Mouse (Mus musculus): ENCODE results near the gene Gas2l2.

The Gas2l2 gene

DNA sequence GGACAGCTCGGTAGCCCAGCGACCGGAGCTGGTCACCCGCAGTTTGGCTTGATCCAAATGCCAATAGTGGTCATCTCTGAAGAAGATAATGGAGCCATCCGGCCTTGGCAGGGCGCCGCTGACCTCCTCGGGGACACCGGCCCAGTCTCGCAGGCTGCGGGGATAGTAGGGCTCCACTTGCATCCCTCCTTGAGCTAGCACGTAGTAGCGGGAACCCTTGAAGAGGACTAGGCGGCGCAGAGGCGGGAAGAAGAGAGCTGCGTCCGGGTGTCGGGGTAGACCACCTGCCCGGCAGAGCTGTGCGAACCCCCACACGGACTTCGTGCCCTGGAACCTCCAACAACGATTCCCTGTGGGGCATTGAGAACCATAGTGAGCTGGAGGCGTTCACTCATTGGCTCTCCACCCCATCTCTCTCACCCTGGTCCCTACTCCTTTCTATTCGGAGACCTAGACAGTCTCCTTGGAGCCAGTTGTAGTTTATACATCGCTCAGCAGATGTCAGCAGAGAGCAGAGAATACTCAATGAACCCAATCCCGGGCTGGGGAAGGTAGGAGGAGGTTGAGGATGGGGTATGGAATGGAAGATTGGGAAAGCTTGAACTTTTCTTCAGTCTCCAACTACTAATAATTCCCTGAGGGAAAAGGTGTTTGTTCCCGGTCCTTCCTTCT is 13.5 kb upstream of the Gas2l2 start:
- peak; percentile 54 for DNase-seq

DNA sequence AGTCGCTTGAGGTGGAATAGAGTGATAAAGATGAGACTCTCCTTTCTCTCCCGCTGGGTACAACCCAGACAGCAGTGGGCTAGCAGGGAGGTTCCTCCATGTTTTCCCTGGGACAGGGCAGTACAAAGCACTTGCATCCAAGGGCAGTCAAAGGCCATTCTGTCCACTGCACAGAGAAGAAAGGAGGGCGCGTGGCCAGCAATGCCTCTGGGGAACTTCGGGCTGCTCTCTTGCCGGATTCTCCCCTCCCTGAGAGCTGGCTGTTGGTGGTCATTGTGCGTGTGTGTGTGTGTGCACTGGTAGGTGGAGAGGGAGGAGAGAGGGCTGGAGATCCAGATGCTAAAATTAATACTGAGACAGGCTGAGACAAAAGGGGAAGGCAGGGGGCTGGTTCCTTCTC is 12.0 kb upstream of the Gas2l2 start:
- DNase-seq: peak; percentile 28

DNA sequence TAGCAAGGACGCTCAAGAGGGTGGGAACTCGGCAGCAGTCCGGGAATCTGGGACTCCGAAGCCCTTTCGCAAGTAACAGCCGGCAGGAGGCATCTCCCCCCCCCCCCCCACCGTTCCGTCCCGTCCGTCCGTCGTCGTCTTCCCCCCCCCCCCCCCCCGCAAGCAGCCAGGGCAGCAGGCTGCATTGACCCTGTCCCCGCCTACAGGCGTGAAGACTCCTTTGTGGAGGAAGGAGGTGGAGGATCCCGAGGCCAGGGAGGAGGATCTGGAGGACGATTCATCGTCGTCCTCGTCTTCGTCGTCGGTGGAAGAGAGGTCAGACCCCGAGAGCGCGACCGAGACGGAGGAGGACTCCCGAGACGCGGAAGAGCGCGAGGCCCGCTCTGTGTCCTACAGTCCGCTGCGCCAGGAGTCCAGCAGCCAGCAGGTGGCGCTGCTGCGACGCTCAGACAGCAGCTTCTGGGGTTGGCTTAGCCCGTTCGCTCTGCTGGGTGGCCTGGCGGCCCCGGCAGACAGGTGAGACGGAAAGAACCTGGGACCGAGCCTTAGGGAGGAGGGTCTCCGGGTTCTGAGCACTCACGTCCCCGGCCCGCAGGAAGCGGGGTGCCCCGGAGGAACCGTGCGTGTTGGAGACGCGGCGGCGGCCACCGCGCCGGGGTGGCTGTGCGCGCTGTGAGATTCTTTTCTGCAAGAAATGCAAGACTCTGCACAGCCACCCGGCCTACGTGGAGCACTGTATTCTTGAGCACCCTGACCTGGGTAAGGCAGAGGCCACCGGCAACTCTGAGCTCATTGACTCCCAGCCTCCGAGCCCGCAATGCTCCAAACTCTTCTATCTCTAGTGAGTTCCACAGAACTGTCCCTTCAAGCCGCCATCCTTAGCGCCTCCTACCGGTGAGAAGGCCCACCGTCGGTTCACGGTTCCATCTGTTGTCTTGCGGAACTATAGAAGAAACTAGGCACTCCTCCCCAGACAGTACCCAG is 11.1 kb upstream of the Gas2l2 start:
- DNase-seq: peak; percentile 78

DNA sequence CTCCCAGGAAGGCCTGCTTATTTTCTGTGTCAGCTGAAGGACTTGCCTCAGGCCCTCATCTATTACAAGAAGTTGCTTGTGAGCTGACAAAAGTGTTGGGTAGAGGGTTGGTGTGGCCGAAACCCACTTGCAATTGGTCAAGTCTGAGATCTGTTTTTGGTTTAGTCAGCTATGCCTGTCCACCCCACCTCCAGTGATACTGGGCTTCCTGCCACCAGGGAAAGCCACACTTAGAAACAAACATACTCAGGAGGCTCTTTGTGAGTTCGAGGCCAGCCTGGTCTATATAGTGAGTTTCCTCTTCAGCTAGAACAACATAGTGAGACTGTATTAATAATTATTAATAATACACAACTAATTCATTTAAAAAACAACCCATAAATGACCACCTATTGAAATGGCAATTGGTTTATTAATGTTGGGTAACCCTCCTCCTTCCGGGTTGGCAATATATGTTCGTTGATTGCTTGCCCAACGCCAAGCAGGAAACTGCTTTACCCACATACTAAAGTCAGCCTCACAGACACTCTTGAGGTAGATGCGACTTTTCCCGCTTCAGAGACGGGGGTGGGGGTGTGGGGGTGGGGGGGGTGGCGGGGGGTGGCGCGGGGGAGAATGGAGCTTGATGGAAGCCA is 10.3 kb upstream of the Gas2l2 start:
- no peak for DNase-seq

DNA sequence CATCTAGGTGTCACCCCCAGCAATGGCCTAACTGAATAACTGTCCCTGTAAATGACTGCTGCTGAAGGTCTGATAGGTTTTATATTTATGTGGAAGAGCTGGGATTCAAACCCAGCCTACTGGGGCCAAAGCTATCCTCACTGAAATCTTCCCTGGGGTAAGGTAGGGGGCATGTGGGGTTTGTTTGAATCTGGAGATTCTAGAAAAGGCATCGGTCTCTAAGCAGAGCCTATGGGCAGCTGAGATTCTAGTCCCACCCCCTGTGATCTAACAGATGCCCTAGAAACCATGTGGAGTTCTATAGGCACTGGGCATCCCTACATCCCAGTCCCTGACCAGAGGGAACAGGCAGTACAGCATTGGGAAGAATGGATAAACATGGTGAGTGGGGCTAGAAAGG is 8.1 kb upstream of the Gas2l2 start, which contains the start of gene 1700020L24Rik:
Gene 1700020L24Rik, plus strand, starts transcription at position 301 of the 400 bp plus-strand sequence.
- no peak for DNase-seq

DNA sequence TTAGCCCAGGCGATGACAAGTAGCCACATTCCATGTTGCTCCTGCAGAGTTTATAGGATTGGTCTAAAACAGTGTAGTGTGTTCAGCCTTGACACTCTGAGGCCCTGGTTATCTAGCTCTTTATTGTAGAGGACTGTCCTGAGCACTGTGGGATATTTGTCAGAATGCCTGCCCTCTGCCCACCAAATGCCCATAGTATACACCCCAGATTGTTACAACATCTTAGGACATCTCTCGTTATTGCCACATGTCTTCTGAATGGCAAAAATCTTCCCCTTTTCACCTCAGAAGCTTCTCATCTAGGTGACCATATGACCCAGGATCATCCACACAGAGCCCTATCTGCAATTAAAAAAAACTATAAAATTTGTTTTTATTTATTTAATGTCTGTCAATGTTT is 3.3 kb upstream of the Gas2l2 start:
- DNase-seq: no peak

DNA sequence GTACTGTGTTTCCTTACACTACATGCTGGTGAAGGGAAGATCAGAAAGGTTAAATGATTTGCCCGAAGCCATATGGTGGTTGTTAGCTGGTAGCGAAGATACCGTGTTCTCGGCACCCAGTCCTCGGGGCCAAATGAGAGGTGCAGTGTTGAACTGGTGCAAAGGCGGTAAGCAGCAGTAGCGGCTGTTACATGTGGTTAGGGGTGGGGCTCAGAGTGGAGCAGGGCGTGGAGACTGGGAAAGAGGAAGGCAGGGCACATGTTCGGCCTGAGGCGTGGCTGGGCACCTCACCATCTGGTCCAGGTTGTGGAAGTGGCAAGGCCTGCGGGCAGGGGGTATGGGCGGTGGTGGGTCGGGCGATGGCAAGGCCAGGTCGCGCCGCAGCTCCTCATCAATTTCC is 2.3 kb downstream of the Gas2l2 start:
- no peak for DNase-seq

DNA sequence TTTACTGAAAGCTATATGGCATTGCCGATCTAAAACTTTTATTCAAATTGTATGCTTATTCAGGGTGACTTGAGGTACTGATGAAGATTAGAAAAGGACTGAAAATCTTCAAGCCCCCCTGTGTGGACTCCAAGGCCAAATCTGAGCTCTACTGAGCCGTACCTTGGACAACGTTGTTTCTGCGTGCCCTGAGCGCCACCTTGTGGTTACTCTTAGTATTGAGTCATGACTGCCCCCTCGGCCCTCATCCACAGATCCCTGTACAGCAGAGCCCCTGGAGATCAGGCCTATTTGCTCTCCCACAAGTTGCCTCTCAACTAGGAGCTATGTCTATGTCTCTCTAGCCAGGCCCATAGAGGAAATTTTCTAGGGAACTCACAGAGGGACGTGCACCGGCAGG is 4.6 kb downstream of the Gas2l2 start:
- peak; percentile 39 for DNase-seq

DNA sequence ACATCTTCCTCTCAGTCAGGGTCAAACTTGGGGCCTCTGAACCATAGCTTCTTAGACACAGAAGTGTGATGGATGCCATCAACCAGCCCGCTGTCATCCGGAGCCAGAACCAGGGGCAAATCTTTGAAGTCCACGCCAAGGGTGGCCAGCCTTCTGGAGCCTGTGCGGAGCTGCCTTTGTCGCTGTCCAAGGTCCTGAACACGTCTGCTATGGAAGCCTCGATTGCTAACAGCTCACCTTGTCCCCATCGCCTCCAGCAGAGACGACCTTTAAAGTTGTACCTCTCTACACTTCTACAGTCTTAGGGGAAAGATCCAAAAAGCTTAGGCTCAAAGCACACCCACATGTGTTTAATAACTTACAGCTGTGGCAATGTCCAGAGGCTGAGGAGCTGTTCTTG is 8.0 kb downstream of the Gas2l2 start:
- DNase-seq: peak; percentile 26

DNA sequence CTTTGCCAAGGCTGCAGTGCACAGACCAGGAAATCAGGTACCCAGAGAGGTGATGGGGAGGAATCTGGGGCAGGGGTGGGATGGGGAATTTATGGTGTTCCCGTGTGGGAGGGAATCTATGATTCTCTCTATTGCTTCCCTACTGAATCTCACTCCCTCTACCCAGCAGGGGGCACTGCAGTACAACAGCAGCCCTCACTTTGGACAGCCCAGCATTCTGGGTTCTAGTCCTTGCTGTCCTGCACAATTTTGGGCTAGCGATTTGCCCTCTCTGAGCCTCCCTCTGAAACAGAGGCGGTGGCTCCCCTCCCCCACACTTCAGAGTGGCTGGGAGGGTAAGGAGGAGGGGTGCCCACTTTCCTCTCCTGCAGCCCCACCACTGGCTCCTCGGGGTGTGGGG is 8.9 kb downstream of the Gas2l2 start:
- no peak for DNase-seq

DNA sequence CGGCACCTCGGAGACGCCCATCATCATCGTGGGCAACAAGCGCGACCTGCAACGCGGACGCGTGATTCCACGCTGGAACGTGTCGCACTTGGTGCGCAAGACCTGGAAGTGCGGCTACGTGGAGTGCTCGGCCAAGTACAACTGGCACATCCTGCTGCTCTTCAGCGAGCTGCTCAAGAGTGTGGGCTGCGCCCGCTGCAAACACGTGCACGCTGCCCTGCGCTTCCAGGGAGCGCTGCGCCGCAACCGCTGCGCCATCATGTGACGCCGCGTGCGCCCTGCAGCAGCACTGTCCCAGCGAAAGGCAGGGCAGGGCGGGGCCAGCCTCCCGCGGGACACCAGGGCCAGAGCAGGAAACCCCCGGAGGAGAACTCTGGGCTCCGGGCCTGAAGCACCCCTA is 10.7 kb downstream of the Gas2l2 start:
- DNase-seq: no peak

DNA sequence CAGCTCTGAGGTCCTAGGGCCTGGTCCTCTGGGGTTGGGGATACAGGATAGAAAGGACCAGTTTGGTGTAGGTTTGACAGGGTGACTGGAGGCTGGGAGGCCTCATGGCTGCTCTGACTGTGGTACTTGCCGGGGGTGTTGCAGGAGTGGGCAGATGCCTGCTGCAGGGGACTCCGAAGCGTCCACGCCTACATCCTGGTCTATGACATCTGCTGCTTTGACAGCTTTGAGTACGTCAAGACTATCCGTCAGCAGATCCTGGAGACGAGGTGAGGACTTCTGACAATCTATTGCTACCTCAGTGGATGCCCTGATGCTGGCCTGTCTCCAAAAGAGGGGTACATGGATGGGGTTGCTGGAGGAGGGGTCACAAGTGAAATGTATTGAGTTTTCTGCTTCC is 11.5 kb downstream of the Gas2l2 start:
- no peak for DNase-seq

DNA sequence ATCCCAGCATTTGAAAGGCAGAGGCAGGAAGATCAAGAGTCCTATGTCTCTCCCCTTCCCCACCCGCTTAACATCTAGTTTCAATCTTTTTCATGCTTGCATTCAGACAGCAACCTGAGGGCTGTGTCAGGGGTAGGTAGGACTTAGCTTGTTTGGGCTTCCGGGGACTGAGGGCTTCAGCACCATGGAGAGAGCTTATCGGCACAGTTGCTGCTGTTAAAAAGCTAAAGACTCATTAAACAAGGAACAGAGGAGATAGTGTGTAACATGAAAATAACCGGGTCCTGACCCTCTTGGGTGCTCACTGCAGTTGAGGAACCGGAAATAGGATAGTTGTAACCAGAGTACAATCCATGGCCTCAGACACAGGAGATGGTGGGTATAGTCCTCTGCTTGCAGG is 12.2 kb downstream of the Gas2l2 start:
- peak; percentile 45 for DNase-seq

DNA sequence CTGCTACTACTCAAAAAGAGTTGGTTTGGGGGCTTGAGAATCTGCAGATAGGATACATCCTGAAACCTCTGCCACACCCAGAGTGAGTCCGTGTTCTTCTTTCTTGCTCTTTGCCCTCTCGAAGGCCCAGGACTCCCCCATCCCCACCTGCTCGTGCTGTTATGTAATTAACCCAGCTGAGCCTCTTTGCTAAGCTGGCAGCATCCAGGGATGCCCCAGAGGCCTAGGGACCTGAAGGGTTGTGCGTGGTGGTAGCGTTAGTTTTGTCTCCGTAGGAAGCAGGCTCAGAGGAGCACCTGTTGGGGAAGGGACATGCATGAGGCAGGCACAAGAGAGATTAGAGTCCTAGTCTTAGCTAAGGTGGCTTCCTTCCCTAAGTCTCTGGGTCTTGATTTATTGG is 18.7 kb downstream of the Gas2l2 start:
- no peak for DNase-seq

DNA sequence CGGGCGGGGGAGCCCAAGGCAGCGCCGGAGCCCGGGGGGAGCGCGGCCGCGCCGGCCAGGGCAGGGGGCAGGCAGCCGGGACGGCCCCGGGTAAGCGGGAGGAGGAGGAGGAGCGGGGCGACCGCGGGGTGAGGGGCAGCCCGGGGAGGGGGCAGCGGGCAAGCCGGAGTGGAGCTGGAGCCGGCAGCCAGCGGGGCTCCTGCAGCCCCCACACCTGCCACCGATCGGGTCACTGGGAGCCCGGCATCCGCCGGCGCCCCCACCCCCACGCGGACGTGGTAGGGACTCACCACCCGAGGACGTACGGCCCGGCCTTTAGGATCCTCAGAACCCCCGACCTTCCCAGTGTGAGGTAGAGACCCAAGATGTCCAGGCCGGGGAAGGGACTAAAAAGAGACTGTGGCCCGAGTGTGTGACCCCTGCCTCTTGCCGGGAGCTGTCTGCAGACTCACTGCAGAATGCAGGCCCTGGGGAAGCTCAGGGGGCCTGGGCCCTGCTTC is 19.4 kb downstream of the Gas2l2 start:
- DNase-seq: no peak

DNA sequence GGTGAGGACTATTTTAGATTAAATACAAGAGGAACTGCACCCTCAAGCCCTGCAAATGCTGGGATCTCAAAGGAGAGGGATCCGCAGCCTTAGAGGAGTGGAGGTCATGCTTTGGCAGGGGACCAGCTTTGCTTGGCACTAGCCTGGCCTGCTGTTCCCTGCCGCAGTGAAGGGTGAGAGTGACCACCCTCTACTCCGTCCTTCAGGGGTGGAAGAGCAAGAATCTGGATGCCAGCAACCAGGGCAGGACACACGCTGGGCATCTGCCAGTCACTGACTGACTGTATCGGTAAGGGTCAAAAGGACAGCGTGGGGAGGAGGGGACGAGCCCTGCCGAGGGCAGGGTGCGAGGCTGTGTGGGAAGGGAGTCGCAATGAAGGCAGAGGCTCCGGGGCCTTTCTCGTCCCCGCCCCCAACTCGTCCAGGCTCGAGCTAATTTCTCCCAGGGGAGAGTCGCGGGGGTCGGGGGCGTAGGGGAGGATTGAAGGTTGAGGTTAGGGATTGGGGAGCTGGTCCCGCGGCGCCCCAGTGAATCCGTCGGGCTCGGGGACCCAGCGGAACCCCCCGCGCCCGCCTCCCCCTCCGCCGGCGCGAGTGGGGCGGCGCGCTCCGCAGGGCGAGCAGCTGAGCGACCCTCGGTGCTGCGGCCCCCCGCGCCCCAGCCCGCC is 20.0 kb downstream of the Gas2l2 start, which contains the start of gene Rasl10b:
Gene Rasl10b, plus strand, starts transcription at position 51 of the 668 bp plus-strand sequence.
- peak; percentile 58 for DNase-seq

DNA sequence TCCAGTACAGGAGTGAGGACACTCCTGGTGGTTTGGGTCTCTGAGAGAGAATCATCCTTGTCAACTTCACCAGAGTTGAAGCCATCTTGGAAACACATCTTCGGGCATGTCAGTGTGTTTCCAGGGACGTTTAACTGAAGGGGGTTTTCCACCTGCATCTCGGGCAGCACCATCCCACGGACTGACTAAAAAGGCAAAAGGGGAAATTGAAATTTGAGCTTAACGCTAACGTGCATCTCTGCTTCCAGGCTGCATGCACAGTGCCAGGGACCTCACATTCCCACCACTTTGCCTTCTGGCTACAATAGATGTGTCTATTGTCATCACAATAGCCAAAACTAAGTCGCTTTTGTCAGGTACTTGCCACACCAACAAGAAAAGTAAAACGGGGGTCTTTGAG is 21.0 kb downstream of the Gas2l2 start:
- DNase-seq: no peak

DNA sequence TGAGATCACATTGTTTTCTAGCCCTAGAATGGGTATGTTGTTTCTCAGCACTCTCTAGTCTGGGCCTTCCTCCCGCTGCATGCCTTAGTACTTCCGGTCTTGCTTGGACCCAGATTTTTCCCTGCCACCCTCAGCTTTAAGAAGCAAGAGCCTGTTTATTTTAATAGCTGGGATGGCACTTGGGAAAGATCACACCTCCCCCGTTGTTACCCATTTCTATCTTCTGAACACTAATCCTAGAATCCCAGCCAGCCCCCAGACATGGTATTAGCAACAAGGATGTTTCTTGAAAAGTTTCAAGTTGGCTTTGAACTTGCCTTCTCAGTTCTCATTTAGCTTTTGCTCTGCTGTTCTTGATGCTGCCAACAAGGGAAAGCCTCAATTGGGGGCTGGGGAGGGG is 22.9 kb downstream of the Gas2l2 start:
- no peak for DNase-seq

DNA sequence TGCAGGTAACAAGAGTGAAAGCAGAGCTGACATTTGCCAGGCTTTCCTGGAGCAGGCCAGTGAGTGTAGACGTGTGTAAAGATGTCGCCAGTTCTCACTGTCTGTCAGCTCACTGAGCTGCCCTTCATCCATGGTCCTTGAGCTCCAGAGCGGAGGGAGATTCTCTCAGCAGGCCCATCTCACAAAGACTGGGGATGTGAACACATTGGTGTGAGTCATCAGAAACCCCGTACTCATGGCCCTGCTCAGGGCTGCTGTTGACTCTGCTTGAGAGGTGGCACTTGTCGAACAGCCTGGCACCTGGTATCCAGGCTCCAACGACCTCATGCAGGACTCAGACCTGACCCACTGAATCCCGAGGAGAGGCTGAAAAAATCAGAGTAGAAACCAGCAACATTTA is 25.5 kb downstream of the Gas2l2 start:
- no peak for DNase-seq

DNA sequence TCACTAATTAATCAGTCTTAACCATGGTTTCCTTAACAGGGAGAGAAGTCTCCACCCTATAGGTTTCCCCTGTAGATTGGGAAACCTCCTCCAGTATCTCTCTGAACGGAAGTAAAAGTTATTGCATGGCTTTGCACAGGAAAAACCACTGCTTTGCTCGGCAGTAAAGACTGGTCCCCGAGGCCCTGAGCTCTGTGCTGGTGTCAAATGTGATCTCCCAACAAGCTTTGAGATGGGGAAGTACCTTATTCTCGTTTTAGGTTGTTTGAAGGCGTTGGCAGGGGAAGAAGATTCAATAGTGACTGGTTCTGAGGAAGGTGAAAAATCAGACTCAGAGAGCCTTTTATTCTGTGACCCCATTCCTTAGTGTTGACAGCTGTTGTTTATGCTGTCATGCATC is 30.5 kb downstream of the Gas2l2 start:
- DNase-seq: no peak

DNA sequence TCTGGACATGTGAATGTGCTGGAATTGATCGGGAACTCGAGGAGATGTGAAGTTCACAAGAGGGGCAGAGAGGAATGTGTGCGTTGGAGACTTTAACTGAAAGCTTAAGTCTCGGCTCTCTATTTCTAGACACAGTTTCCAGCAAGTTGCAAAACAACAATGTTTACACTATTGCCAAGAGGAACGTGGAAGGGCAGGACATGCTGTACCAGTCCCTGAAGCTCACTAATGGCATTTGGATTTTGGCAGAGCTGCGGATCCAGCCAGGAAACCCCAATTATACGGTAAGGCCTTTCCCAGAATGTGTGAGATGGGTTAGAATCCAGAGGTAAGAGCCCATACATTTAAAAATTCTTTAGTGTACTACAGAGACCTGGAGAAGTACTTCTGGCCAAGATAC is 31.6 kb downstream of the Gas2l2 start:
- no peak for DNase-seq

DNA sequence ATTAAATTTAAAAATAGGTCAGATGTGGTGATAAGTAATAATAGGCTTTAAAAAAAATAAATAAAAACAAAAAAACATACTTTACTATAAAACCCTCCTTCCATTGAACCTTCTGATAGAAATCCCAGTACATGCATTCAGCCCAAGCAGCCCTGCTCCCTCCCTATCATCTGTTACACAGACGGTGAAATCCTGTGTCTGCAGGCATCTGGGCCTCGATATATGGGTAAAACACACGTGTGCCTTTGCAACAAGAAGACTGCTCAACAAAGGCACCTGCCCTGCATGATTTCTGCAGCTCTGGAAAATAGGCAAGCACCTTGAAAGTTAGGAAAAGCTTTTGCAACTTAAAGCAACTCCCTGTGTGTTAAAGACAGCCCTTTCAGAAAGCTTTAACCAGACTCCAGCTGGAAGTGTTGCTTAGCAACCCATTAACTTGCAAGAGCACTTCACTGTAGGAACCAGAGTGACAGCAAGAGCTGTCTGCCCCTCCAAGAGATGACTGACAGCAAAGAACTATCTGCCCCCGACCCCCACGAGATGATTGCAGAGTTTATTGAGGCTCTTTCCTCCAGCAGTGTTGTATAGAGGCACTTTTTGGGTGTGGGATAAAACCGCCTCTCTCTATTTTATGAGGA is 34.3 kb downstream of the Gas2l2 start:
- no peak for DNase-seq

Data from kidney, adult 11 months (tissue).